Mouse (Mus musculus): ENCODE results near the gene Frat1. TPM values are rescaled to one million over a fixed set of nuclear protein-coding genes. Genes with fewer than 3 reads are reported as not detected.

The Frat1 gene
- polyA plus RNA-seq, 1 experiment from 2014 or later: 5.2 TPM

- Histone ChIP-seq H3K9me3 (ENCODE audit: control insufficient read depth, low read length) (no peaks in the 10 kb centered on the region), H3K9ac (ENCODE audit: low read length) (no peak overlapping the region), H3K27me3 (ENCODE audit: control insufficient read depth, insufficient read depth, low read length) (peaks cover 17% of the 10 kb centered on the region), H3K4me3 (ENCODE audit: low read depth, low read length) (no peak overlapping the region), H3K4me2 (ENCODE audit: low read depth, severe bottlenecking) (no peak overlapping the region), H3K27ac (replicated peaks; ENCODE audit: low read depth, low read length) (no peak overlapping the region), H3K4me1 (ENCODE audit: control insufficient read depth, insufficient read depth, low read length) (peaks cover 9% of the 10 kb centered on the region), H3K36me3 (ENCODE audit: control insufficient read depth, insufficient read depth, low read length) (no peaks in the 10 kb centered on the region)
- DNase-seq (ENCODE audit: low spot score) (no peak), ATAC-seq (ENCODE audit: insufficient number of reproducible peaks, low FRiP score, low TSS enrichment, low read depth) (no peak)
- 57% methylated on average over 6 of the region's 6 CpGs for WGBS
Observed at GRCm38 (mm10) chr19:41835407-41835806, 5.6 kb downstream of the Frat1 start.

- peaks cover 6% of the 10 kb centered on the region for H3K4me1 ChIP-seq (ENCODE audit: control insufficient read depth, insufficient read depth, low read length)
- H3K36me3 ChIP-seq (ENCODE audit: control insufficient read depth, insufficient read depth, low read length): no peaks in the 10 kb centered on the region
- H3K9ac ChIP-seq (ENCODE audit: low read length): no peak overlapping the region
- no peaks in the 10 kb centered on the region for H3K9me3 ChIP-seq (ENCODE audit: control insufficient read depth, low read length)
- ATAC-seq (ENCODE audit: insufficient number of reproducible peaks, low FRiP score, low TSS enrichment, low read depth): no peak
- H3K4me3 ChIP-seq (ENCODE audit: low read depth, low read length): no peak overlapping the region
- peaks cover 13% of the 10 kb centered on the region for H3K27me3 ChIP-seq (ENCODE audit: control insufficient read depth, insufficient read depth, low read length)
- H3K27ac ChIP-seq (replicated peaks; ENCODE audit: low read depth, low read length): no peak overlapping the region
- H3K4me2 ChIP-seq (ENCODE audit: low read depth, severe bottlenecking): no peak overlapping the region
- 2% methylated on average over 6 of the region's 6 CpGs for WGBS
- peak; percentile 39 for DNase-seq (ENCODE audit: low spot score)
Observed at GRCm38 (mm10) chr19:41835816-41836215, 6.0 kb downstream of the Frat1 start.

- Histone ChIP-seq H3K9me3 (ENCODE audit: control insufficient read depth, low read length) (no peaks in the 10 kb centered on the region), H3K4me2 (ENCODE audit: low read depth, severe bottlenecking) (no peak overlapping the region), H3K36me3 (ENCODE audit: control insufficient read depth, insufficient read depth, low read length) (no peaks in the 10 kb centered on the region), H3K27me3 (ENCODE audit: control insufficient read depth, insufficient read depth, low read length) (peaks cover 10% of the 10 kb centered on the region), H3K9ac (ENCODE audit: low read length) (no peak overlapping the region), H3K27ac (replicated peaks; ENCODE audit: low read depth, low read length) (no peak overlapping the region), H3K4me3 (ENCODE audit: low read depth, low read length) (no peak overlapping the region), H3K4me1 (ENCODE audit: control insufficient read depth, insufficient read depth, low read length) (peaks cover 4% of the 10 kb centered on the region)
- 50% methylated on average over 3 of the region's 3 CpGs for WGBS
- ATAC-seq (ENCODE audit: insufficient number of reproducible peaks, low FRiP score, low TSS enrichment, low read depth): no peak
- DNase-seq (ENCODE audit: low spot score): no peak
Observed at GRCm38 (mm10) chr19:41836719-41837118, 6.9 kb downstream of the Frat1 start.

GRCm38 (mm10) chr19:41837194-41837916, 7.6 kb downstream of the Frat1 start:
- H3K27me3 ChIP-seq (ENCODE audit: control insufficient read depth, insufficient read depth, low read length): peaks cover 4% of the 10 kb centered on the region
- no peaks in the 10 kb centered on the region for H3K4me1 ChIP-seq (ENCODE audit: control insufficient read depth, insufficient read depth, low read length)
- no peak overlapping the region for H3K9ac ChIP-seq (ENCODE audit: low read length)
- H3K9me3 ChIP-seq (ENCODE audit: control insufficient read depth, low read length): no peaks in the 10 kb centered on the region
- ATAC-seq (ENCODE audit: insufficient number of reproducible peaks, low FRiP score, low TSS enrichment, low read depth) (no peak), DNase-seq (ENCODE audit: low spot score) (peak; percentile 21)
- H3K4me3 ChIP-seq (ENCODE audit: low read depth, low read length): no peak overlapping the region
- 50% methylated on average over 9 of the region's 9 CpGs for WGBS
- H3K36me3 ChIP-seq (ENCODE audit: control insufficient read depth, insufficient read depth, low read length): no peaks in the 10 kb centered on the region
- H3K27ac ChIP-seq (replicated peaks; ENCODE audit: low read depth, low read length): no peak overlapping the region
- H3K4me2 ChIP-seq (ENCODE audit: low read depth, severe bottlenecking): no peak overlapping the region

GRCm38 (mm10) chr19:41837917-41838261, 8.1 kb downstream of the Frat1 start:
- H3K9me3 ChIP-seq (ENCODE audit: control insufficient read depth, low read length): no peaks in the 10 kb centered on the region
- ATAC-seq (ENCODE audit: insufficient number of reproducible peaks, low FRiP score, low TSS enrichment, low read depth) (no peak), DNase-seq (ENCODE audit: low spot score) (peak; percentile 18)
- no peak overlapping the region for H3K27ac ChIP-seq (replicated peaks; ENCODE audit: low read depth, low read length)
- 58% methylated on average over 4 of the region's 4 CpGs for WGBS
- no peak overlapping the region for H3K4me2 ChIP-seq (ENCODE audit: low read depth, severe bottlenecking)
- no peaks in the 10 kb centered on the region for H3K4me1 ChIP-seq (ENCODE audit: control insufficient read depth, insufficient read depth, low read length)
- H3K27me3 ChIP-seq (ENCODE audit: control insufficient read depth, insufficient read depth, low read length): no peaks in the 10 kb centered on the region; the same call in 1 of the 2 replicates
- H3K4me3 ChIP-seq (ENCODE audit: low read depth, low read length): no peak overlapping the region
- no peaks in the 10 kb centered on the region for H3K36me3 ChIP-seq (ENCODE audit: control insufficient read depth, insufficient read depth, low read length)
- H3K9ac ChIP-seq (ENCODE audit: low read length): no peak overlapping the region

- Histone ChIP-seq H3K27me3 (ENCODE audit: control insufficient read depth, insufficient read depth, low read length) (no peaks in the 10 kb centered on the region), H3K9ac (ENCODE audit: low read length) (no peak overlapping the region), H3K9me3 (ENCODE audit: control insufficient read depth, low read length) (no peaks in the 10 kb centered on the region), H3K4me2 (ENCODE audit: low read depth, severe bottlenecking) (no peak overlapping the region), H3K4me3 (ENCODE audit: low read depth, low read length) (no peak overlapping the region), H3K4me1 (ENCODE audit: control insufficient read depth, insufficient read depth, low read length) (no peaks in the 10 kb centered on the region), H3K27ac (replicated peaks; ENCODE audit: low read depth, low read length) (no peak overlapping the region), H3K36me3 (ENCODE audit: control insufficient read depth, insufficient read depth, low read length) (no peaks in the 10 kb centered on the region)
- ATAC-seq (ENCODE audit: insufficient number of reproducible peaks, low FRiP score, low TSS enrichment, low read depth): no peak
- 36% methylated on average over 6 of the region's 6 CpGs for WGBS
- DNase-seq (ENCODE audit: low spot score): no peak
Observed at GRCm38 (mm10) chr19:41838808-41839207, 9.0 kb downstream of the Frat1 start.

GRCm38 (mm10) chr19:41839685-41840084, 9.9 kb downstream of the Frat1 start:
- no peaks in the 10 kb centered on the region for H3K36me3 ChIP-seq (ENCODE audit: control insufficient read depth, insufficient read depth, low read length)
- ATAC-seq (ENCODE audit: insufficient number of reproducible peaks, low FRiP score, low TSS enrichment, low read depth): no peak
- no peak overlapping the region for H3K4me2 ChIP-seq (ENCODE audit: low read depth, severe bottlenecking)
- H3K27ac ChIP-seq (replicated peaks; ENCODE audit: low read depth, low read length): no peak overlapping the region
- H3K9ac ChIP-seq (ENCODE audit: low read length): no peak overlapping the region
- no peaks in the 10 kb centered on the region for H3K4me1 ChIP-seq (ENCODE audit: control insufficient read depth, insufficient read depth, low read length)
- H3K4me3 ChIP-seq (ENCODE audit: low read depth, low read length): no peak overlapping the region
- H3K9me3 ChIP-seq (ENCODE audit: control insufficient read depth, low read length): no peaks in the 10 kb centered on the region
- DNase-seq (ENCODE audit: low spot score): no peak
- 96% methylated on average over 3 of the region's 3 CpGs for WGBS
- no peaks in the 10 kb centered on the region for H3K27me3 ChIP-seq (ENCODE audit: control insufficient read depth, insufficient read depth, low read length)

GRCm38 (mm10) chr19:41841105-41841750, 11.5 kb downstream of the Frat1 start:
- DNase-seq (ENCODE audit: low spot score): no peak
- H3K9ac ChIP-seq (ENCODE audit: low read length): no peak overlapping the region
- H3K36me3 ChIP-seq (ENCODE audit: control insufficient read depth, insufficient read depth, low read length): no peaks in the 10 kb centered on the region
- H3K9me3 ChIP-seq (ENCODE audit: control insufficient read depth, low read length): no peaks in the 10 kb centered on the region
- H3K4me2 ChIP-seq (ENCODE audit: low read depth, severe bottlenecking): no peak overlapping the region
- no peak for ATAC-seq (ENCODE audit: insufficient number of reproducible peaks, low FRiP score, low TSS enrichment, low read depth)
- H3K4me1 ChIP-seq (ENCODE audit: control insufficient read depth, insufficient read depth, low read length): 0 out of 2 replicates have a peak, but pooled peaks cover 2% of the 10 kb centered on the region
- no peak overlapping the region for H3K4me3 ChIP-seq (ENCODE audit: low read depth, low read length)
- peaks cover 6% of the 10 kb centered on the region; the same call in 1 of the 2 replicates for H3K27me3 ChIP-seq (ENCODE audit: control insufficient read depth, insufficient read depth, low read length)
- WGBS: 77% methylated on average over 7 of the region's 7 CpGs
- H3K27ac ChIP-seq (replicated peaks; ENCODE audit: low read depth, low read length): no peak overlapping the region

Data from limb, embryonic 11.5 days (tissue).